Mouse (Mus musculus) bone marrow, adult 2 months (tissue): Measurements from ENCODE around the gene Meis2. TPM values are rescaled to one million over a fixed set of nuclear protein-coding genes. Genes with fewer than 3 reads are reported as not detected.

Source experiments
- H3K27ac ChIP-seq: fragments of 200-500 bp; 2 replicates; pipeline ENCODE4 v1.5.1; 2012; ENCODE audit warnings: low read depth, mild to moderate bottlenecking, control low read depth, inconsistent platforms, low read length; ENCODE audit not compliant: control insufficient read depth, poor library complexity, insufficient read depth
- H3K4me1 ChIP-seq: fragments of 200-500 bp; 2 replicates; pipeline ENCODE4 v1.6.1; 2011; ENCODE audit warnings: low read length; ENCODE audit not compliant: control insufficient read depth, insufficient read depth
- H3K4me3 ChIP-seq: fragments of 200-500 bp; replicated peaks from 2 replicates; pipeline ENCODE3; 2011; ENCODE audit warnings: mild to moderate bottlenecking, low read depth, low read length, control low read depth; ENCODE audit not compliant: control insufficient read depth
- CTCF ChIP-seq: fragments of 200-500 bp; IDR thresholded peaks from 2 replicates; pipeline ENCODE4 v1.5.1; 2011; ENCODE audit warnings: low read length, control low read depth; ENCODE audit not compliant: control insufficient read depth, insufficient read depth
- POLR2A ChIP-seq: fragments of 200-500 bp; IDR thresholded peaks from 2 replicates; pipeline ENCODE4 v1.6.1; 2011; ENCODE audit warnings: low read depth, mild to moderate bottlenecking, control low read depth, low read length, borderline replicate concordance; ENCODE audit not compliant: control insufficient read depth
- WGBS: fragments of 180-500 bp; shearing (Covaris S2); methylation state at CpG from one replicate; pipeline ENCODE4 v1.1.7; 2018; 5-methylcytosine and 5-hydroxymethylcytosine counted together
- polyA plus RNA-seq: library from polyadenylated mRNA; stranded (reverse); fragments of >200 nt; gene quantifications from 2 replicates; pipeline ENCODE4 v1.2.4, GENCODE M21; 2011; ENCODE audit warnings: low replicate concordance; ENCODE audit not compliant: missing spikeins, insufficient read depth, insufficient read length

Gene Meis2
- polyA plus RNA-seq, 1 experiment = 7.9 TPM

DNA sequence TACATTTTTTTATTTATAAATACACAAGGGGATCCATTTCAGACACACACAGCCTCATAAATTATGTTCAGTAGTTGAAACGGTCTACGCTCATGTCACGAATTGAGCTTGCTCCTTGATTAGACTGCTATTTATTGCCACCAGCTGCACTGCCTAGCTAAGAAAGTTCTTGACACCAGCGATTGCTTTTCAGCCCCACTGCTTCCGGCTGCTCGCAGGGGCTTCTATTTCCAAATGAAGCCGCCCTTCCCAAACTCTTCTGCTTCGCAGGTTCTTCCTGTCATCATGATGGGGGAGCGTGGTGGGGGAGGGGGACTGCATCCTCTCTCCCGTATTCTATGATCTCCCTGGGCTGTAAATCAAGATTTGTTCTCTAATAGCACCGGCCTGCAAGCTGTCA, 252.3 kb downstream of the Meis2 start:
- 28% methylated on average over 11 of the region's 11 CpGs for WGBS
- TF ChIP-seq POLR2A (no peak), CTCF (no peak)
- H3K4me1 ChIP-seq = no peaks in the 10 kb centered on the region
- H3K27ac ChIP-seq = no peak overlapping the region
- no peak overlapping the region for H3K4me3 ChIP-seq
